Mouse (Mus musculus): Measurements from ENCODE around the gene Tubb2a.

DNA sequence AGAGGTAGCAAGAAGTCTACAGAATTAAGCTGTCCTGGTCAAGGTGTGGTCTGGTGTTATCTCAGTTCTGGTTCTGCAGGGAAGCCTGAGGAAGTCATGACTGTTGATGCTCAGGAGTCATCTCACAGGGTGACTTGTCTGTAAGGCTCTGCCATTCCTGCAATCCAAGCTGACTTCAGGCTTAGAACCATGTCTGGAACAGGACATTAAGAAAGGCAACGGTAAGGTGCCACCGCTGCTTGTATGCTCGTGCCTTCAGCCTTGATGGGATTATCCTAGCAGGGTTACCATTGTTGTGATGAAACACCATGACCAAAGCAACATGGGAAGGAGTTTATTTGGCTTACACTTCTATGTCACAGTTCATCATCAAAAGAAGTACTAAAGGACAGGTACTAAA is 30.3 kb downstream of the Tubb2a start:
- no peak for TF ChIP-seq POLR2A (IDR thresholded peaks at IDR 0.05; ENCODE audit: low read depth, low read length)
- no peak for TF ChIP-seq CTCF (IDR thresholded peaks at IDR 0.05; ENCODE audit: borderline replicate concordance, insufficient read depth, low read length)

All from embryonic fibroblast, embryonic 13.5 days (primary cell).